Mouse (Mus musculus): Measurements from ENCODE around the gene Gm49405.
"Not testable (repeated sequence)": the region's sequence is repeated elsewhere in the genome, so short reads cannot be mapped to it uniquely, and the experiment has no call there.

Gene Gm49405

GRCm38 (mm10) chr19:4017921-4018587 lies 17.6 kb downstream of the Gm49405 start:
- no peak for DNase-seq

GRCm38 (mm10) chr19:4018743-4019583 lies 18.5 kb downstream of the Gm49405 start:
- DNase-seq = peak; percentile 84

- DNase-seq = no peak
These were observed 22.8 kb downstream of the Gm49405 start for GRCm38 (mm10) chr19:4023185-4023584.

- no peak for DNase-seq
These were observed 27.1 kb downstream of the Gm49405 start for GRCm38 (mm10) chr19:4027576-4027975.

- no peak for DNase-seq
These were observed 32.2 kb downstream of the Gm49405 start for GRCm38 (mm10) chr19:4032668-4033067.

- peak; percentile 50 for DNase-seq
These were observed 32.9 kb downstream of the Gm49405 start for GRCm38 (mm10) chr19:4033298-4033697.

- no peak for DNase-seq
These were observed 33.3 kb downstream of the Gm49405 start for GRCm38 (mm10) chr19:4033742-4034141.

- no peak for DNase-seq
These were observed 36.1 kb downstream of the Gm49405 start for GRCm38 (mm10) chr19:4036327-4037045.

- DNase-seq = not testable (repeated sequence)
These were observed 36.8 kb downstream of the Gm49405 start for GRCm38 (mm10) chr19:4037154-4037787.

GRCm38 (mm10) chr19:4037788-4038232 lies 37.4 kb downstream of the Gm49405 start, which contains the start of gene Gstp1:
Gene Gstp1, minus strand, starts transcription at chr19:4037985.
- DNase-seq = peak; percentile 83

- not testable (repeated sequence) for DNase-seq
These were observed 40.5 kb downstream of the Gm49405 start for GRCm38 (mm10) chr19:4040941-4041340.

GRCm38 (mm10) chr19:4041500-4041899 lies 41.1 kb downstream of the Gm49405 start:
- DNase-seq = not testable (repeated sequence)

- DNase-seq = no peak
These were observed 41.7 kb downstream of the Gm49405 start for GRCm38 (mm10) chr19:4042124-4042523.

GRCm38 (mm10) chr19:4044109-4044508 lies 43.7 kb downstream of the Gm49405 start:
- not testable (repeated sequence) for DNase-seq

GRCm38 (mm10) chr19:4045966-4046865 lies 45.8 kb downstream of the Gm49405 start, which contains the start of gene Gstp2:
Gene Gstp2, minus strand, starts transcription at chr19:4046023.
- DNase-seq = peak; percentile 90

- no peak for DNase-seq
These were observed 46.4 kb downstream of the Gm49405 start for GRCm38 (mm10) chr19:4046866-4047254.

- peak; percentile 63 for DNase-seq
These were observed 47.4 kb downstream of the Gm49405 start for GRCm38 (mm10) chr19:4047859-4048258.

GRCm38 (mm10) chr19:4049069-4049468 lies 48.6 kb downstream of the Gm49405 start:
- not testable (repeated sequence) for DNase-seq

GRCm38 (mm10) chr19:4051016-4051415 lies 50.6 kb downstream of the Gm49405 start:
- no peak for DNase-seq

GRCm38 (mm10) chr19:4051741-4052515 lies 51.5 kb downstream of the Gm49405 start:
- peak; percentile 37 for DNase-seq

All from kidney, adult 11 months (tissue).